Mouse (Mus musculus) bone marrow macrophage, adult 2 months (primary cell): ENCODE data around the gene Ptprf.

Experiments used
- CTCF ChIP-seq: IDR thresholded peaks from 2 replicates; pipeline ENCODE4 v1.5.1; 2012; ENCODE audit warnings: low read depth, mild to moderate bottlenecking, low read length, moderate library complexity
- POLR2A ChIP-seq: IDR thresholded peaks from 2 replicates; pipeline ENCODE4 v1.6.1; 2012; ENCODE audit warnings: mild to moderate bottlenecking, low read depth, low read length, borderline replicate concordance

GRCm38 (mm10) chr4:118315286-118315685 is 24.1 kb upstream of the Ptprf start:
- TF ChIP-seq CTCF = no peak
- TF ChIP-seq POLR2A = no peak
